Mouse (Mus musculus) ES-Bruce4 (cell line): ENCODE data around the gene Scpep1.

Source experiments
- CTCF ChIP-seq: IDR thresholded peaks from one replicate; pipeline ENCODE4 v1.8.1; 2011; ENCODE audit warnings: low read depth, low read length
- EP300 ChIP-seq: IDR thresholded peaks from 2 replicates; pipeline ENCODE4 v1.6.1; 2011; ENCODE audit warnings: low read depth, low read length; ENCODE audit not compliant: insufficient read depth
- POLR2A ChIP-seq: IDR thresholded peaks from one replicate; pipeline ENCODE4 v1.8.1; 2011; ENCODE audit warnings: low read length; ENCODE audit not compliant: insufficient read depth

DNA sequence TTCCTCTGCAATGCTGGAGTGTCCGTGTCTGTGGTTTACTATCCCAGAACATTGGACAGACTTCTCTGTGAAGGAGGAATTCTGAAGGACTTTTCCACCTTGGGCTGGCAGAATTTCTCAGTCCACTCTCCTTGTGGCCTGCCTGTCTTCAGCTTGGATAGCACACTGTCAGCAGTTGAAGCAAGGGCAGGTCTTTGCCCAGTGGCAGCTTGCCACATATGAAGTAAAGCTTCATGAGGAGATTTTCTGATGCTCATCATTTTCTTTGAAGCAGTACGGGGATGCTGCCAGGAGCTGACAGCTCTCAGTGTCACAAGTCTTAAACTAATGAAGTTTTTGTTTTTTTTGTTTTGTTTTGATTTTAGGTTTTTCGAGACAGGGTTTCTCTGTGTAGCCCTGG is 3.6 kb upstream of the Scpep1 start:
- TF ChIP-seq POLR2A, result no peak
- no peak for TF ChIP-seq CTCF
- TF ChIP-seq EP300, result no peak
